8 mouse cellular contexts compared by ENCODE assay signal in genomic region chr12:104936223-104936622, GRCm38 (mm10).
DNase-seq lines count a peak whose midpoint lies in the region; ATAC-seq and TF ChIP-seq lines count a peak whose summit lies in the region.

No protein-coding gene starts in this region.

- H3K9ac ChIP-seq in hindbrain, postnatal 0 days (replicated peaks; ENCODE audit: low read length), result no peak overlapping the region
- no peak overlapping the region for H3K9ac ChIP-seq in hindbrain, embryonic 16.5 days (ENCODE audit: low read depth, low read length)
- no peak overlapping the region for H3K9ac ChIP-seq in MEL (ENCODE audit: control insufficient read depth, low read depth, low read length, poor library complexity, severe bottlenecking)

- 79% methylated on average over 4 of the region's 4 CpGs for WGBS in hindbrain, postnatal 0 days
- WGBS in hindbrain, embryonic 16.5 days, result 74% methylated on average over 4 of the region's 4 CpGs

- DNase-seq in hindbrain, postnatal 0 days (ENCODE audit: low spot score), result peak; percentile 39
- DNase-seq in A20 (ENCODE audit: low read depth, low spot score) (peak; percentile 56), MEL (ENCODE audit: low read depth, low spot score) (peak; percentile 69)
- peak; percentile 35 to 70 for DNase-seq in kidney, postnatal 36 days
- DNase-seq in thymus, postnatal 0 days (ENCODE audit: low spot score), result peak; percentile 42
- no peak for DNase-seq in right cerebral cortex, postnatal 14 days
- no peak for DNase-seq in cerebellum, adult 8-10 months

- H3K79me2 ChIP-seq in MEL (ENCODE audit: control insufficient read depth, insufficient read depth, low read length, poor library complexity), result no peaks in the 10 kb centered on the region

- no peak for ATAC-seq in hindbrain, postnatal 0 days
- ATAC-seq in hindbrain, embryonic 16.5 days, result no peak

- no peaks in the 10 kb centered on the region for H3K36me3 ChIP-seq in hindbrain, postnatal 0 days (ENCODE audit: insufficient read depth, low read length)
- H3K36me3 ChIP-seq in hindbrain, embryonic 16.5 days (ENCODE audit: control insufficient read depth, insufficient read depth, low read length), result no peaks in the 10 kb centered on the region
- H3K36me3 ChIP-seq in MEL (ENCODE audit: control insufficient read depth in 1 of 2, insufficient read depth in 2 of 2, low read length in 2 of 2), result no peaks in the 10 kb centered on the region

- no peaks in the 10 kb centered on the region for H3K27me3 ChIP-seq in hindbrain, postnatal 0 days (ENCODE audit: insufficient read depth, low read length)
- H3K27me3 ChIP-seq in hindbrain, embryonic 16.5 days (replicated peaks; ENCODE audit: control insufficient read depth, insufficient read depth, low read length), result 0 out of 2 replicates have a peak, but pooled peaks cover 2% of the 10 kb centered on the region
- H3K27me3 ChIP-seq in MEL (ENCODE audit: control insufficient read depth in 1 of 2, insufficient read depth in 2 of 2, low read length in 2 of 2), result no peaks in the 10 kb centered on the region

- TF ChIP-seq EP300 in MEL (IDR thresholded peaks at IDR 0.05; ENCODE audit: low read depth in 1 of 2, low read length in 2 of 2), result no peak

- no peak overlapping the region for H3K4me2 ChIP-seq in hindbrain, postnatal 0 days (ENCODE audit: low read depth, low read length)
- no peak overlapping the region for H3K4me2 ChIP-seq in hindbrain, embryonic 16.5 days (ENCODE audit: low read length)

- peak; percentile 80 for TF ChIP-seq CTCF in hindbrain, postnatal 0 days (IDR thresholded peaks at IDR 0.05; ENCODE audit: low read depth)
- TF ChIP-seq CTCF in MEL (IDR thresholded peaks at IDR 0.05 in 2 of 3, conservative IDR thresholded peaks at IDR 0.05 in 1 of 3; ENCODE audit: control insufficient read depth in 1 of 3, insufficient read depth in 1 of 3, low read depth in 2 of 3, low read length in 3 of 3, poor library complexity in 1 of 3, severe bottlenecking in 1 of 3), result peak; percentile 75 to 91 (median 85)

- no peak for TF ChIP-seq POLR2A in MEL (IDR thresholded peaks at IDR 0.05; ENCODE audit: control insufficient read depth in 1 of 2, insufficient read depth in 1 of 2, low read depth in 1 of 2, low read length in 2 of 2, poor library complexity in 1 of 2)

- no peak overlapping the region for H3K4me3 ChIP-seq in hindbrain, postnatal 0 days (ENCODE audit: low read length)
- H3K4me3 ChIP-seq in hindbrain, embryonic 16.5 days (ENCODE audit: low read length), result no peak overlapping the region
- H3K4me3 ChIP-seq in MEL (ENCODE audit: control insufficient read depth in 1 of 2, insufficient read depth in 1 of 2, low read depth in 2 of 2, low read length in 2 of 2), result no peak overlapping the region

- H3K9me3 ChIP-seq in hindbrain, postnatal 0 days (ENCODE audit: low read length), result no peaks in the 10 kb centered on the region
- no peaks in the 10 kb centered on the region for H3K9me3 ChIP-seq in hindbrain, embryonic 16.5 days (ENCODE audit: control insufficient read depth, low read length)
- no peaks in the 10 kb centered on the region for H3K9me3 ChIP-seq in MEL (replicated peaks; ENCODE audit: insufficient read depth, low read length)

- H3K27ac ChIP-seq in hindbrain, postnatal 0 days, result no peak overlapping the region
- H3K27ac ChIP-seq in hindbrain, embryonic 16.5 days (ENCODE audit: low read depth, low read length), result no peak overlapping the region
- no peak overlapping the region for H3K27ac ChIP-seq in MEL (ENCODE audit: control insufficient read depth, low read depth, low read length)

- peak; percentile 77 for TF ChIP-seq RAD21 in MEL (IDR thresholded peaks at IDR 0.05; ENCODE audit: low read depth, low read length)

- no peaks in the 10 kb centered on the region for H3K4me1 ChIP-seq in hindbrain, postnatal 0 days (ENCODE audit: insufficient read depth, low read length)
- H3K4me1 ChIP-seq in hindbrain, embryonic 16.5 days (ENCODE audit: control insufficient read depth, insufficient read depth, low read depth, low read length), result peaks cover 7% of the 10 kb centered on the region
- H3K4me1 ChIP-seq in MEL (ENCODE audit: control insufficient read depth in 1 of 2, insufficient read depth in 2 of 2, low read length in 2 of 2), result 0 out of 4 replicates have a peak, but pooled peaks cover 0 to 4% of the 10 kb centered on the region in 2 experiments

TF ChIP-seq in MEL, 35 proteins besides CTCF, POLR2A, EP300 and RAD21:
- no peak for TF ChIP-seq GATA1 (IDR thresholded peaks at IDR 0.05; ENCODE audit: low read depth, low read length)
- TF ChIP-seq TAL1 (IDR thresholded peaks at IDR 0.05; ENCODE audit: low read length), result no peak
- TF ChIP-seq GABPA (IDR thresholded peaks at IDR 0.05; ENCODE audit: low read depth, low read length), result no peak
- peak; percentile 77 for TF ChIP-seq SMC3 (IDR thresholded peaks at IDR 0.05; ENCODE audit: low read depth, low read length)
- no peak for TF ChIP-seq NELFE (IDR thresholded peaks at IDR 0.05; ENCODE audit: low read depth, low read length)
- no peak for TF ChIP-seq CHD1 (IDR thresholded peaks at IDR 0.05; ENCODE audit: low read depth, low read length)
- TF ChIP-seq ZC3H11A (IDR thresholded peaks at IDR 0.05; ENCODE audit: low read depth, low read length), result peak; percentile 51; the same call in 1 of the 2 replicates
- no peak for TF ChIP-seq USF1 (IDR thresholded peaks at IDR 0.05; ENCODE audit: low read depth, low read length)

Comparison
In these comparisons a context has a peak if more than half of its experiments do, and no peak if none do; other contexts are left out.
1. DNase-seq: peak in hindbrain, postnatal 0 days (single experiment), A20 (single experiment), MEL (single experiment), kidney, postnatal 36 days (2 of 2) and thymus, postnatal 0 days (single experiment); none in right cerebral cortex, postnatal 14 days (single experiment) and cerebellum, adult 8-10 months (single experiment).